Mouse (Mus musculus): ENCODE results near the gene Rftn1. TPM values are rescaled to one million over a fixed set of nuclear protein-coding genes. Genes with fewer than 3 reads are reported as not detected.

The Rftn1 gene
- polyA plus RNA-seq, 1 experiment from 2014 or later = 9.4 TPM

DNA sequence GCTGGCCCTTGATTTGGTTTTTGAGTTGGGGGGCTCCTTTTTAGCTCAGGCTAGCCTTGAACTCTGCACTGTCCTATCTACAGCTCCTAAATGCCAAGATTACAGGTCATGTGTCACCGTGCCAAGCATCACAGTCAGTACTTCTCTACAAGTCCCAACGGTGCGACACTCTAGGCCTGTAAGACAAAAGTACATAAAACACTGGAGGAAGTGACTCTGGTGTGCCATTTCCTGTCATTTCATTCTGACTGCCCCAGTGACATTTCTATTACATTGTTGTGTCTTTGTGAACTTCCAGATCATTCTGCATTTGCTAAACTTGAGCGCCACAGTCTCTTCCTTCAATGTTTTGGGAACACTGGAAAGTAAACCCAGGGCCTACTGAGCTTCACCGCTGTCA lies 4.9 kb downstream of the Rftn1 start:
- no peak for ATAC-seq (ENCODE audit: insufficient number of reproducible peaks, insufficient read depth, low FRiP score, low TSS enrichment, low read depth)
- no peak overlapping the region for H3K27ac ChIP-seq
- 84% methylated on average over 5 of the region's 5 CpGs for WGBS
- H3K9ac ChIP-seq (replicated peaks) = no peak overlapping the region
- peaks cover 20% of the 10 kb centered on the region; the same call in 1 of the 2 replicates for H3K27me3 ChIP-seq
- no peak overlapping the region for H3K4me2 ChIP-seq
- H3K4me3 ChIP-seq (replicated peaks) = no peak overlapping the region
- no peaks in the 10 kb centered on the region for H3K9me3 ChIP-seq
- 0 out of 2 replicates have a peak, but pooled peaks cover 4% of the 10 kb centered on the region for H3K4me1 ChIP-seq (replicated peaks)
- H3K36me3 ChIP-seq = no peaks in the 10 kb centered on the region

DNA sequence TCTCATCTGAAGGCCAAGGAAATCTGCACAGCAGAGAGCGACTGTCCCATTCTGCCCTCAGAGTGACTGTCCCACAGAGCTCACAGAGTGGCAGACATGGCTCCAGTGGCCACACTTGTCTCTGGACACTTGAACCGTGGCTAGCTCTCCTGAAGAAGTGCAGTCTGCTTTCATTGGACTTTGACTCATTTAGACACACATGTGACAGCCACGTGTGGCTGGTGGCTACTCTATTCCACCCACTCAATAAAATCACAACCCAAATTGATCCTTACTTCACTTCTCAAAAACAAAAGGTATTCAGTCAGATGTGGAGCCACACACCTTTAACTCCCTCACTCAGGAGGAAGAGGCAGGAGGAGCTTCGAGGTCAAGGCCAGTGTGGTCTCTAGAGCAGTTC lies 5.4 kb downstream of the Rftn1 start:
- H3K4me3 ChIP-seq (replicated peaks) = no peak overlapping the region
- no peaks in the 10 kb centered on the region for H3K36me3 ChIP-seq
- ATAC-seq (ENCODE audit: insufficient number of reproducible peaks, insufficient read depth, low FRiP score, low TSS enrichment, low read depth) = no peak
- WGBS = 77% methylated on average over 4 of the region's 4 CpGs
- H3K4me1 ChIP-seq (replicated peaks) = 0 out of 2 replicates have a peak, but pooled peaks cover 4% of the 10 kb centered on the region
- H3K27ac ChIP-seq = no peak overlapping the region
- H3K27me3 ChIP-seq = peaks cover 15% of the 10 kb centered on the region; the same call in 1 of the 2 replicates
- H3K9me3 ChIP-seq = no peaks in the 10 kb centered on the region
- no peak overlapping the region for H3K9ac ChIP-seq (replicated peaks)
- no peak overlapping the region for H3K4me2 ChIP-seq

DNA sequence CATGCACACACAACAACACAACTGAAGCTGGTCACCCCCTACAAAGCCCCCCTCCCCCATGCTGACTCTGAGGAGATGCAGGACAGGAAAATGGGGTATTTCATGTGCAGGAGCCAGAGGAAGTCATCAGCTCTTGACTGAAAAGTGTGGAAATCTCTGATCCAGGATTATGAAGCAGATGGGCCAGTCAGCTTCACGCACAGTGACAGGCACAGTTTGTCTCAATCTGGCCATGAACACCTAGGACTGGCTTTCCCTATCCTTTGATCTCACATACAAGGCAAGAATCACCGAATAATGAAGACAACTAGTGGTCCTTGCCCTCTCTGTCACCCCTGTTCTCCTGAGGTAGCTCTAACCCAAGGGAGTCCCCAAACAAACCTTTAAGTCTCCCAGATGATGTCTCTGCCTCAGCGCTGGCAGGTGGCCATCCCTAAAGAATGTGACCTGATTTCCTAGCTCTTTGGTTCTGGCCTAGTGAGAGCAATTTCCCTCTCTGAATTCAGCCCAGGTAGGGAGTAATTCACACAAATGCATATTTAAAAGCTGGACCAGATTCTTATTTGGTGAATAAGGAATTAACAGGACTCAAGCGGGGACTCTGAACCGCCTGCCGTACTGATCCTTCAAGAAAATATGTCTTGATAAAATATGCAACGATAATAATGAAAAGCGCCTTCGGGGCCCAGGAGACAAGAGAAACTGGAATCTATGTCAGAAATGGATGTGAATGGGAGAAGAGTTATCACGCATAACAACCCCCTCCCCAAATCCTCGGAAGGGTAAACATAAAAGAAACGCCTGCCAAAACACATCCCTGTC lies 6.0 kb downstream of the Rftn1 start:
- H3K4me2 ChIP-seq = no peak overlapping the region
- H3K9me3 ChIP-seq = no peaks in the 10 kb centered on the region
- H3K27me3 ChIP-seq = peaks cover 8% of the 10 kb centered on the region; the same call in 1 of the 2 replicates
- H3K36me3 ChIP-seq = no peaks in the 10 kb centered on the region
- 78% methylated on average over 12 of the region's 12 CpGs for WGBS
- no peak overlapping the region for H3K9ac ChIP-seq (replicated peaks)
- no peak overlapping the region for H3K4me3 ChIP-seq (replicated peaks)
- no peak for ATAC-seq (ENCODE audit: insufficient number of reproducible peaks, insufficient read depth, low FRiP score, low TSS enrichment, low read depth)
- H3K27ac ChIP-seq = no peak overlapping the region
- peaks cover 4% of the 10 kb centered on the region; the same call in 1 of the 2 replicates for H3K4me1 ChIP-seq (replicated peaks)

DNA sequence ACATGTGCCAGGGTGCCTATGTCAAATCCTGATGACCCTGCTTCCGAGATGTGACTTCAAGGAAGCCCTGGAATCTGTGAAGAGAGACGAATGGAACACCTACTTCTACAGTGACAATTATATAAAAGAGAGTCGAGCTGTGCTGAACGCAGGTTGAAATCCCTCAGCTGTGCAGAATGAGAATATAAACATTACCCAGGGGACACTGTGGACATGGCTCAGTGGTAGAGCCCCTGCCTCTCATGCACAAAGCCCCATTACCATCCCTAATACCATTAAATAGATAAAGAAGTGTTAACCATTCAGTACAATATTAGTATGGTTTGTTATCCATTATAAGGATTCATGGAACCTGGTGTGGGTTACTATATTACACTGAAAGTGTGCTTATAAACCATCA lies 7.2 kb downstream of the Rftn1 start:
- Histone ChIP-seq H3K4me3 (replicated peaks) (no peak overlapping the region), H3K9me3 (peaks cover under 1% of the 10 kb centered on the region; the same call in 1 of the 2 replicates), H3K4me1 (replicated peaks) (no peaks in the 10 kb centered on the region; the same call in 1 of the 2 replicates), H3K36me3 (no peaks in the 10 kb centered on the region), H3K4me2 (no peak overlapping the region), H3K27ac (no peak overlapping the region), H3K9ac (replicated peaks) (no peak overlapping the region), H3K27me3 (no peaks in the 10 kb centered on the region)
- ATAC-seq (ENCODE audit: insufficient number of reproducible peaks, insufficient read depth, low FRiP score, low TSS enrichment, low read depth) = no peak
- WGBS = 80% methylated on average over 4 of the region's 4 CpGs

GRCm38 (mm10) chr17:50182542-50182951 lies 7.9 kb downstream of the Rftn1 start:
- Histone ChIP-seq H3K4me3 (replicated peaks) (no peak overlapping the region), H3K36me3 (no peaks in the 10 kb centered on the region), H3K4me1 (replicated peaks) (no peaks in the 10 kb centered on the region; the same call in 1 of the 2 replicates), H3K9ac (replicated peaks) (no peak overlapping the region), H3K4me2 (no peak overlapping the region), H3K27me3 (no peaks in the 10 kb centered on the region), H3K27ac (no peak overlapping the region), H3K9me3 (peaks cover 5% of the 10 kb centered on the region; the same call in 1 of the 2 replicates)
- 78% methylated on average over 3 of the region's 3 CpGs for WGBS
- ATAC-seq (ENCODE audit: insufficient number of reproducible peaks, insufficient read depth, low FRiP score, low TSS enrichment, low read depth) = no peak

DNA sequence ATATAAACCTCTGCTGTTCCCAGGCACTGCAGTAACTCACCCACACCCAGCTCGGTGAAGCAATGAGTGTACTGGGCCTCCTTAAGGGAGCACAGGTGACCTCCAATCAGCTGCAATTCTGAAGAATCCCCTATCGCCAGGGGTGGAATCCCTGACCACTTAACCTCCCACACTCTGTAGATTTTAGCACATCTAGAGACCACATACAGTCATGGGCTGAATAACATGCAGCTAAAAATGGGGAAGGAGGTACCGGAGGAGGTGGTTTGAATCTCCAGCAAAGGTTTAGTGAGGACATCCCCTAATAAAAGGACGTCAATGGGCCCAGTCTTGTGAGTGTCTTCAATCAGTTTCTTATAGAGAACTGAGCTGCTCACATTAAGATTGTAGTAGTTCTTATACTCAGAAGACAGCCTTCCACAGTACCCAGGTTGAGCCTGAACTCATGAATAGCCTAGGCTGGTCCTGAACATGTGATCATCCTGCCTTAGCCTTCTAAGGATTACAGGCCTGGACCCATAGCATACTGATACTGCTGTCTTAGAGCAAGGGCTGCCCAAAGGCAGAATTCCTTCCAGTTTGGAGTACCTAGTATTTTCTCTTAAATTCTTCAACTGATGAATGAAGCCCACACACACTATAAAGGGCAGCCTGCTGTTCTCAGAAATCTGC lies 9.4 kb downstream of the Rftn1 start:
- 82% methylated on average over 4 of the region's 4 CpGs for WGBS
- peaks cover 5% of the 10 kb centered on the region; the same call in 1 of the 2 replicates for H3K9me3 ChIP-seq

GRCm38 (mm10) chr17:50173776-50174175 lies 16.7 kb downstream of the Rftn1 start:
- no peaks in the 10 kb centered on the region for H3K36me3 ChIP-seq
- no peak overlapping the region for H3K27ac ChIP-seq
- H3K9ac ChIP-seq (replicated peaks) = no peak overlapping the region
- peaks cover 16% of the 10 kb centered on the region; the same call in 1 of the 2 replicates for H3K4me1 ChIP-seq (replicated peaks)
- no peaks in the 10 kb centered on the region for H3K27me3 ChIP-seq
- H3K4me2 ChIP-seq = no peak overlapping the region
- ATAC-seq (ENCODE audit: insufficient number of reproducible peaks, insufficient read depth, low FRiP score, low TSS enrichment, low read depth) = no peak
- WGBS = 93% methylated on average over 3 of the region's 3 CpGs
- H3K4me3 ChIP-seq (replicated peaks) = no peak overlapping the region
- peaks cover 5% of the 10 kb centered on the region; the same call in 1 of the 2 replicates for H3K9me3 ChIP-seq

More for the DNA sequence above, 9.4 kb downstream of the Rftn1 start:
- H3K4me1 ChIP-seq (replicated peaks) = no peaks in the 10 kb centered on the region; the same call in 1 of the 2 replicates
- no peaks in the 10 kb centered on the region for H3K27me3 ChIP-seq
- H3K36me3 ChIP-seq = no peaks in the 10 kb centered on the region
- H3K9ac ChIP-seq (replicated peaks) = no peak overlapping the region
- no peak for ATAC-seq (ENCODE audit: insufficient number of reproducible peaks, insufficient read depth, low FRiP score, low TSS enrichment, low read depth)
- no peak overlapping the region for H3K27ac ChIP-seq
- H3K4me2 ChIP-seq = no peak overlapping the region
- H3K4me3 ChIP-seq (replicated peaks) = no peak overlapping the region

DNA sequence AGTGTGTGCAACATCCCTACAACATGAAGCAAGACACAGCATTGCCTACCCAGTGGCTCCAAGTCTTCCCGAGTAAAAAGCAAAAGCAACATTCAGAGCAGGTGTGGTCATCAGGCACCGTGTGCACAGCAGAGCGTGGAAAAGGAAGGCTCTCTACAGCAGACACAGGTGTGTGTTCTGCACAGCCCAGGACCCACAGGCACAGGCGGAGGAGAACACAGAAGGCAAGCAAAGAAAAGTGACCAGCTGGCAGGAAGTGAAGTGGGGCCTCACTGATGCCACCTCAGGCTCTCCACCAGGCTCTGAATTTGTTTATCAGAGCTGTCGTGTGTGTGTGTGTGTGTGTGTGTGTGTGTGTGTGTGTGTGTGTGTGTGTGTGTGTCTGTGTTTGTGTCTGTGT lies 17.1 kb downstream of the Rftn1 start:
- 93% methylated on average over 5 of the region's 5 CpGs for WGBS
- H3K9ac ChIP-seq (replicated peaks) = no peak overlapping the region
- no peak for ATAC-seq (ENCODE audit: insufficient number of reproducible peaks, insufficient read depth, low FRiP score, low TSS enrichment, low read depth)
- H3K4me2 ChIP-seq = no peak overlapping the region
- peaks cover 7% of the 10 kb centered on the region; the same call in 1 of the 2 replicates for H3K9me3 ChIP-seq
- H3K27me3 ChIP-seq = no peaks in the 10 kb centered on the region
- peaks cover 16% of the 10 kb centered on the region; the same call in 1 of the 2 replicates for H3K4me1 ChIP-seq (replicated peaks)
- H3K4me3 ChIP-seq (replicated peaks) = no peak overlapping the region
- H3K27ac ChIP-seq = no peak overlapping the region
- no peaks in the 10 kb centered on the region for H3K36me3 ChIP-seq

- Histone ChIP-seq H3K4me1 (replicated peaks) (peaks cover 16% of the 10 kb centered on the region; the same call in 1 of the 2 replicates), H3K27ac (no peak overlapping the region), H3K9ac (replicated peaks) (no peak overlapping the region), H3K36me3 (no peaks in the 10 kb centered on the region), H3K9me3 (peaks cover 7% of the 10 kb centered on the region; the same call in 1 of the 2 replicates), H3K4me3 (replicated peaks) (no peak overlapping the region), H3K27me3 (no peaks in the 10 kb centered on the region), H3K4me2 (no peak overlapping the region)
- no peak for ATAC-seq (ENCODE audit: insufficient number of reproducible peaks, insufficient read depth, low FRiP score, low TSS enrichment, low read depth)
- WGBS = 95% methylated on average over 6 of the region's 6 CpGs
Observed at GRCm38 (mm10) chr17:50172795-50173194, 17.7 kb downstream of the Rftn1 start.

DNA sequence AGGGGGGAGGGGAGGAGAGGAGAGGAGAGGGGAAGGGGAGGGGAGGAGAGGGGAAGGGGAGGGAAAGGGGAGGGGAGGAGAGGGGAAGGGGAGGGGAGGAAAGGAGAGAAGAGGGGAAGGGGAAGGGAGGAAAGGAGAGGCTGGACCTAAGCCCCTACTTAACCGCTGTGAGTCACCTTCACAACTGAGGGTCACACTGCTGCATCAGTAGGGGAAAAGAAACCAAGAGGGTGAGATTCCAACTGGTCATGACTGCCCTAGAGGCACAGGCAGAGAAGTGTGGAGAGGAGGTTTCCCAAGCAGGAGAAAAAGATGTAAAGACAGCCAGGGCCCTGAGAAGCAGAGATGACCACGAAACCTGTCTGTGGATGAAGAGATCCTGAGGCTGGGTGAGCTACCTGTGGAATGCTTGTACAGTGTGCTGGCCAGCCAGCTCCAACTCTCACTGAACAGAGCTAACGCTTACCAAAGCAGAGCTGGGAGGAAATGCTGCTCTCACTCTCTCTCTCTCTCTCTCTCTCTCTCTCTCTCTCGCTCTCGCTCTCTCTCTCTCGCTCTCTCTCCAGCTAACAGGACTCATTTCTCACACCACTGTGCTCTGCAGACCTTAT lies 19.4 kb downstream of the Rftn1 start:
- Histone ChIP-seq H3K27me3 (no peaks in the 10 kb centered on the region), H3K27ac (0 out of 2 replicates have a peak overlapping the region, but pooled peaks have one; percentile 12), H3K4me3 (replicated peaks) (no peak overlapping the region), H3K36me3 (no peaks in the 10 kb centered on the region), H3K4me1 (replicated peaks) (peaks cover 16% of the 10 kb centered on the region; the same call in 1 of the 2 replicates), H3K9me3 (peaks cover 7% of the 10 kb centered on the region; the same call in 1 of the 2 replicates), H3K9ac (replicated peaks) (no peak overlapping the region), H3K4me2 (no peak overlapping the region)
- WGBS = 64% methylated on average over 6 of the region's 6 CpGs
- no peak for ATAC-seq (ENCODE audit: insufficient number of reproducible peaks, insufficient read depth, low FRiP score, low TSS enrichment, low read depth)

Data from limb, embryonic 12.5 days (tissue).